Mouse (Mus musculus) mature B cell (primary cell): ENCODE results near the gene Mto1.

Experiments
- in situ Hi-C: fragments of 300-500 bp; cut with MboI; formaldehyde crosslinking; loops from 2 replicates; pipeline ENCODE4 v1.14.3; 2019

The Mto1 gene

GRCm38 (mm10) chr9:78447973-78448873 is at the start of gene Mto1, which contains the start of gene Gm17324:
Mto1 (plus strand) TSS chr9:78448208.
Gm17324 (minus strand) TSS chr9:78448786.
- in situ Hi-C loops: no loop called here

- in situ Hi-C loops: no loop called here
Observed at GRCm38 (mm10) chr9:78400570-78400969, 47.4 kb upstream of the Mto1 start.

DNA sequence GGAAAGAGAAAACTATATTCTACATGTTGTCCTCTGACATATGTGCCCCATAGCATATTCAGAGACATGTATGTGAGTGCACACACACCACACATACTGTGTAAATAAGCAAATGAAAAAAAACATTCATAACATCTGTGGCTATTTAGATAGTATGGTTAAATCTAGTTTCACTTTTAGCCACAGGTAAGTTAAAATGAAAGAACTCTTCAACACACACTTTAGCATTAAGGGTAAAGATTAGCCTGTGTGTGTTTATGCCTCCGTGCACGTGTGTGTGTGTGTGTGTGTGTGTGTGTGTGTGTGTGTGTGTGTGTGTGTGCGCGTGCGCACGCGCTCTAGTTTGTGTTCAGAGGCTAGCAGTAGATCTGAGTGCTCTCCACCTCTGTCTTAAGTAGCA is 46.4 kb upstream of the Mto1 start:
- in situ Hi-C loops: no loop called here

GRCm38 (mm10) chr9:78427362-78427781 is 20.6 kb upstream of the Mto1 start:
- in situ Hi-C loops: no loop called here

DNA sequence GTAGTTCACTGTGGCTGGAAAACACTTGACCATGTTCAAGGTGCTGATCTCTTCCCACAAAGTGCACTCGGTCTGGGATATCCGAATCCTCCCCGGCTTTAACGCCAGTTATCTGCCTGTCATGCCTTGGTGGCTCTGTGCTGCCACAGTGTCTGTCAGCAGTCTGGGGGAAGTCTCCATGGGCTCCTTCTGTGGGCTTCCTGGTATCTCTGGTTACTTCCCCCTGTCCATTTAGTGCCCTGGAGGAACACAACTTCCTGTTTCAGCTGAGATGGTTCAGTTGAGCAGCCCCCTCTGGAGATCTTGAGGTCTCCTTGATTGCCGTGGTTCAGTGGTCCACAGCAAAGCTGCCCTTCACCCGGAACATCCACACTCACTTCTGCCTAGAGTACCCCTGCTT is 19.8 kb upstream of the Mto1 start:
- in situ Hi-C loops: no loop called here

DNA sequence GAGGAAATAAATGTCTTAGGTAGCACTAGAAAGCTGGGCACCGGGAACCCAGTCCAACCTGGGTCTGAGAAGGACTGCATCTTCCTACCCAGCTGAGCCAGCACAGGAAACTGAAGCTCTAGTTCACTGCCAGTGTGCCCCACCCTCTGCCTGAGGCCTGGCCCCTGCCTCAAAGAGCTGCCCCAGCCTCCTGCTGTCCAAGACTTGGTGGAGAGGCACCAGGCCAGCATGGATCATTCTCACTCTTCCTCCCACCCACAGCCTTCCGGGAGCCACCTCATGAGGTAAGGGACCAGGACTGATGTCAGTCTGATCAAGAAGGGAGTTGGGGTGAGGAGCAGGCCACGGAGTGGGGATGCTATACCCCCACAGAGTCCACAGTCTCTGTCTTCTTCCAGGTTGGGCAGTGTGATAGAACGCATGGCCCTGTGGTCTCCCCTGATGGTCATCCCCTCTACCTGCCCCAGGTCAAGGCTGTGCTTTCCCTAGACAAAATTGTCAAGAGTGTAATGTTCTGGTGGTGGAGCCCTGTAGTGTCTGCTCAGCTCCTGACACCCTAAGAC is 19.1 kb upstream of the Mto1 start:
- in situ Hi-C loops: no loop called here

GRCm38 (mm10) chr9:78429551-78429950 is 18.5 kb upstream of the Mto1 start:
- in situ Hi-C loops: no loop called here

DNA sequence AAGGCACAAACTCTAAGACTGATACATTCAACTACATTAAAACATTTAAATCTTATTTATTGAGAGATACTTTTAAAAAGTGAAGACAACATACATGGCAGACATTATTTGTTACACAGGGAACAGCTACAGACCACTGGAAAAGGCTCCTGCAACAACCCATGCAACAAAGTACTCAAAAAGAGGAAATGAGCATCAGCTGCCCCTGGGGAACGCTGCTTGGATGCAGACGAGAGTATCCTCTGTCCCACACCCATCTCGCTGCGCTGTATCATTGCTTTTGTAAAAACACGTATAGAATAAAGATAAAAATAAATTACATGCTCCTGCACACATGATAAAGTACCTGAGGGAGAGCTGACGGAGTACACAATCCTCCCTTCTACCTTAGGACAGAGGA is 17.5 kb upstream of the Mto1 start:
- in situ Hi-C loops: no loop called here

- in situ Hi-C loops: no loop called here
Observed at GRCm38 (mm10) chr9:78432471-78432870, 15.5 kb upstream of the Mto1 start.

- in situ Hi-C loops: no loop called here
Observed at GRCm38 (mm10) chr9:78439426-78439825, 8.6 kb upstream of the Mto1 start.

- in situ Hi-C loops: no loop called here
Observed at GRCm38 (mm10) chr9:78442237-78442578, 5.8 kb upstream of the Mto1 start.

- in situ Hi-C loops: no loop called here
Observed at GRCm38 (mm10) chr9:78442579-78443392, 5.2 kb upstream of the Mto1 start, which contains the start of gene Cgas. Cgas (minus strand) TSS chr9:78443237.

GRCm38 (mm10) chr9:78447606-78447972 is 419 bp upstream of the Mto1 start:
- in situ Hi-C loops: no loop called here

GRCm38 (mm10) chr9:78450404-78450803 is 2.4 kb downstream of the Mto1 start:
- in situ Hi-C loops: no loop called here

- in situ Hi-C loops: no loop called here
Observed at GRCm38 (mm10) chr9:78451382-78451781, 3.4 kb downstream of the Mto1 start.

GRCm38 (mm10) chr9:78457026-78457425 is 9.0 kb downstream of the Mto1 start:
- in situ Hi-C loops: no loop called here

DNA sequence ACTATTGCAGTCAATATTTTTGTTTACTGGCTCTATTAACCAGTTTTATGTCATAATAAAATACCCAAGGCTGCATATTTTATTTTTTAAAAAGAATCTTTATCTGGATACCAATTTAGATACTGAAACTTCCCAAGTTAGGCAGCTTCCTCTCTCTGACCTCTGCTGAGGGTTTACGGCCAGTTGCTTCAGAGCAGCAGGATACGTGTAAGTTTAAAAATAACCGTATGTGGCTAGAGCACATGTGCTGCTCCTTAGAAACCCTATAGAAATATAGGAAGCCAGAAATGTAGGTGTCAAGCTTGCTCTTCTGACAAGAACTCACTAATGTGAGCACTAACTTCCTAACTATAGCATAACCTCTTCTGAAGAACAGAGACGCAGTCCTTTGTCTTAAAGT is 15.3 kb downstream of the Mto1 start:
- in situ Hi-C loops: no loop called here

GRCm38 (mm10) chr9:78465725-78466124 is 17.7 kb downstream of the Mto1 start:
- in situ Hi-C loops: no loop called here

- in situ Hi-C loops: no loop called here
Observed at GRCm38 (mm10) chr9:78473588-78473987, 25.6 kb downstream of the Mto1 start.

DNA sequence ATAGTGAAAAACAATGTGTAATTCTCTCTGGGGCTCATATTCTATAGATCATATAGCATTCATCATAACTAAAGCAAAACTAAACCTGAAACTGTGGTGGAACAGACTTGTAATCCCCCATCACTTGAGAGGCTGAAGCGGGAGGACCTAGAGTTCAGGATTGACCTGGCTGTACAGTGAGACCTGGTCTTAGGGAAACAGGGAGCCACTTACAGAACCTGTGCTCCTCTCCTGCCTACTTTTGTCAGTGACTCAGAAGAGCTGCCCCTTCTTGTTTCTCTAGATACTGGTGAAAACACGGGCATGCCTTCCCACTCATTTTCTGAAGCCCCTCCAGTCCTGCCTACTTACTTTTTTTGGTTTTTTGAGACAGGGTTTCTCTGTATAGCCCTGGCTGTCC is 26.3 kb downstream of the Mto1 start:
- in situ Hi-C loops: no loop called here

DNA sequence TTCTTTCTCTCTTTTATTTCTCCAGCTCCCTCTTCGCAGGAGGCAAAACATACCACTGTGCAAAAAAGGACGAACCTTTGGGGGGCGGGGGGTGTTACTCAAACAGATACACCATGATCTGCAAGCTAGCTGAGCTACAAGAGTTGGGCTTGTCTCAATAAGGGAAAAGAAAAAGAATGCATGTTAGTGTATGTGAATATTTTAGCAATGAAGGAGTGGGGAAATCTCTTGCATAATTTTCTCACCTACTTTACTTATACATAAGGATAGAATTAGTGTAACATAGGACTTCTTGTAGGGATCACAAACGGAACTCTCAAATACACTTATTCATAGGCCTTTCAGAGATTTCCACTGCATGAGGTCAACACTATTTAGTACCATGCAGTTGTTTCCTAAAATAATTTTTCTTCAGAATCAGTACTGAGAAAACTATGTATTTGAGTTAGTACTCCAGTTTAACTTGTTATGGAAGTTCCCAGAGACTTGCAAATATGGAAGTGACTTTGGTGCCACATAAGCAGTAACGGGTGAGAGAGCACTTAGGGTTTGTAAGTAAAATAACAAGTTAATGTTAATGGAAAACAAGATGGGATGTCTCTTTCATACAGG is 26.9 kb downstream of the Mto1 start:
- in situ Hi-C loops: no loop called here

GRCm38 (mm10) chr9:78475383-78475780 is 27.4 kb downstream of the Mto1 start:
- in situ Hi-C loops: no loop called here
